Mouse (Mus musculus) kidney, postnatal 0 days (tissue): ENCODE data around the gene Mfap3. TPM values are rescaled to one million over a fixed set of nuclear protein-coding genes. Genes with fewer than 3 reads are reported as not detected.

Source experiments
- ATAC-seq: fragments of 200-750 bp; cut with Nextera tagmentation; replicated peaks from 2 replicates; pipeline ENCODE4 v1.8.0; 2017; ENCODE audit warnings: low read depth, moderate number of reproducible peaks, moderate TSS enrichment, moderate library complexity; ENCODE audit not compliant: low FRiP score
- DNase-seq: peaks from one replicate; pipeline ENCODE4 v3.0.0-alpha.2; 2016; ENCODE audit warnings: low spot score
- H3K27ac ChIP-seq: fragments of 300-500 bp; sonication (generic); 2 replicates; pipeline ENCODE4 v1.5.1; 2014; ENCODE audit warnings: mild to moderate bottlenecking
- H3K27me3 ChIP-seq: fragments of 300-500 bp; sonication (generic); 2 replicates; pipeline ENCODE4 v1.6.1; 2014; ENCODE audit warnings: low read length, mixed read lengths; ENCODE audit not compliant: insufficient read depth
- H3K36me3 ChIP-seq: fragments of 300-500 bp; sonication (generic); 2 replicates; pipeline ENCODE4 v1.6.1; 2014; ENCODE audit warnings: low read length, mixed read lengths; ENCODE audit not compliant: insufficient read depth
- H3K4me1 ChIP-seq: fragments of 300-500 bp; sonication (generic); replicated peaks from 2 replicates; pipeline ENCODE4 v1.6.1; 2014; ENCODE audit warnings: antibody characterized with exemption, low read length, mixed read lengths; ENCODE audit not compliant: insufficient read depth
- H3K4me2 ChIP-seq: fragments of 300-500 bp; sonication (generic); 2 replicates; pipeline ENCODE4 v1.6.1; 2014; ENCODE audit warnings: mild to moderate bottlenecking, low read length, moderate library complexity, mixed read lengths
- H3K4me3 ChIP-seq: fragments of 300-500 bp; sonication (generic); replicated peaks from 2 replicates; pipeline ENCODE4 v1.5.1; 2014; ENCODE audit warnings: low read depth, low read length
- H3K9ac ChIP-seq: fragments of 300-500 bp; sonication (generic); 2 replicates; pipeline ENCODE4 v1.6.1; 2014; ENCODE audit warnings: low read depth, low read length
- H3K9me3 ChIP-seq: fragments of 300-500 bp; sonication (generic); replicated peaks from 2 replicates; pipeline ENCODE4 v1.6.1; 2016; ENCODE audit warnings: low read length, inconsistent platforms, mixed read lengths
- CTCF ChIP-seq: IDR thresholded peaks from 2 replicates; pipeline ENCODE4 v1.5.1; 2016; ENCODE audit warnings: antibody characterized with exemption, low read depth, mild to moderate bottlenecking, moderate library complexity
- WGBS: fragments of 180-500 bp; shearing (Covaris S2); extraction: QIAGEN DNeasy Blood & Tissue Kit; methylation state at CpG from one replicate; pipeline ENCODE4 v1.1.7; 2014; 5-methylcytosine and 5-hydroxymethylcytosine counted together
- polyA plus RNA-seq: library from polyadenylated mRNA; unstranded; fragments of >200 nt; fragmentation: Nextera tagmentation; extraction: Ambion mirVana; gene quantifications from 2 replicates; pipeline ENCODE4 v1.2.1, GENCODE M21; 2015

Gene Mfap3
- polyA plus RNA-seq, 1 experiment from 2014 or later, result 47.3 TPM

DNA sequence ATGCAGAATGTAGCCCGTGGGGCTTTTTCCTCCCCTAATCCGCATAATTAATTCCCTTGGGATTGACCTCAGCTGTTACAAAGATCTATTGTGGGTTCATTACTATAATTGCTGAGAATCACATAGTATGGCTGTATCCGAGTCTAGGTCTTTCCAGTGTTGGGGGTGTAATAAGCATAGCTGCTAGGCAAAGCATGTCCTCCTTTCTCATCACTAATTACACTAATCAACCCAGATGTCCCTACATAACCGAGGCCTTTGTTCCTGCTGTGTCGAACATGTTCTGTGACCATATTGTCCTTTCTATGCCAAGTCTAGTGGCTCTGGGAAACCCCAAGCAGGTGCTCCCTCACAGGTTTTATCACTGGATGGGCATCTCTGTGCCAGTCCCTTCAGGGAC lies 40.4 kb upstream of the Mfap3 start:
- 87% methylated on average over 5 of the region's 5 CpGs for WGBS
- Histone ChIP-seq H3K9ac (no peak overlapping the region), H3K4me3 (no peak overlapping the region), H3K36me3 (peaks cover 21% of the 10 kb centered on the region; the same call in 1 of the 2 replicates), H3K27me3 (no peaks in the 10 kb centered on the region), H3K4me2 (no peak overlapping the region), H3K9me3 (no peaks in the 10 kb centered on the region), H3K4me1 (no peaks in the 10 kb centered on the region), H3K27ac (no peak overlapping the region)
- no peak for DNase-seq
- no peak for ATAC-seq
- no peak for TF ChIP-seq CTCF

DNA sequence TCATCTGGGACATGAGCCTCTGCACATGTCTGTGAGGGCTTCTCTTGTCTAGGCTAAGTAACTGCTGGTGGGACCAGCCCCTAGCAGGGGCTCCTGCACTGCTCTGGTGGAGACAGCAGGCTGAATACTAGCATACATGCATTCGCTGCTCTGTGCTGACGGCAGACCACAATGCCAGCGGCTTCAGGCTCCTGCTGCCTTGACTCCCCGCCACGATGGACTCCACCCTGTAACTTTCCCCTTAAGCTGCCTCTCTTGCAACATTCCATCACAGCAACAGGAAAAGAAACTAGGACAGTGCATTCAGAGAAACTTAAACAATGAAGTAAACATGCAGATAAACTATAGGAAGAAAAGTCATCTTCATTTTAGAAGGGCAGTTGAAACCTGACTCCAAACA lies 30.0 kb upstream of the Mfap3 start:
- H3K9ac ChIP-seq, result no peak overlapping the region
- H3K9me3 ChIP-seq, result no peaks in the 10 kb centered on the region
- DNase-seq (no peak), ATAC-seq (no peak)
- H3K27me3 ChIP-seq, result no peaks in the 10 kb centered on the region
- H3K4me3 ChIP-seq, result no peak overlapping the region
- peaks cover 61% of the 10 kb centered on the region for H3K36me3 ChIP-seq
- TF ChIP-seq CTCF, result no peak
- H3K4me1 ChIP-seq, result no peaks in the 10 kb centered on the region
- 79% methylated on average over 5 of the region's 5 CpGs for WGBS
- H3K27ac ChIP-seq, result no peak overlapping the region
- no peak overlapping the region for H3K4me2 ChIP-seq

DNA sequence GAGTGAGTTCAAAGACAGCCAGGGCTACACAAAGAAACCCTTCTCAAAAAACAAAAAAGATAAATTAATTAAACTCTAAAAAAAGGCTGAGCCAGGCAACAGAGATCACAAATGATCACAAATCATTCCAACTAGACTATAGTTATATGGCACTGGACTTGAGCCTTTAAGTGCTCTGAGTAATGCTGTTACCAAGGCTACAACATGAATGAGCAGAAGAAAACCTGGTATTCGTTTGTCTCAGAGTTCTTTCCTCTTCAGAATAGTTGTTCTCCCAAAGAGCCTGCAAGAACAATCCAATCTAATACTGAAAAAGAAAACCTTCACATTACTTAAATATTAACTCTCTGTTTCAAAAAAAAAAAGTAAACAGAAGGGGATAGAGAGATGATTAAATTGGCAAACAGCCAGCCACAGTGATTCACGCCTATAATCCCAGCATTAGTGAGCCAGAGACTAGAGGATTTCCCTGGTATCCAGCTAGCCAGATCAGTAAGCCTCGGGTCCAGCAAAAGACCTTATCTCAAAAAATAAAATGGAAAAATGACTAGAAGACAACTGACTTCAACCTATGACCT lies 21.9 kb upstream of the Mfap3 start:
- H3K27me3 ChIP-seq, result no peaks in the 10 kb centered on the region
- H3K27ac ChIP-seq, result no peak overlapping the region
- H3K4me1 ChIP-seq, result no peaks in the 10 kb centered on the region
- no peak overlapping the region for H3K9ac ChIP-seq
- H3K4me3 ChIP-seq, result no peak overlapping the region
- no peak for DNase-seq
- TF ChIP-seq CTCF, result no peak
- WGBS, result 71% methylated on average over 3 of the region's 3 CpGs
- no peak overlapping the region for H3K4me2 ChIP-seq
- ATAC-seq, result no peak
- no peaks in the 10 kb centered on the region for H3K9me3 ChIP-seq
- peaks cover 44% of the 10 kb centered on the region for H3K36me3 ChIP-seq

DNA sequence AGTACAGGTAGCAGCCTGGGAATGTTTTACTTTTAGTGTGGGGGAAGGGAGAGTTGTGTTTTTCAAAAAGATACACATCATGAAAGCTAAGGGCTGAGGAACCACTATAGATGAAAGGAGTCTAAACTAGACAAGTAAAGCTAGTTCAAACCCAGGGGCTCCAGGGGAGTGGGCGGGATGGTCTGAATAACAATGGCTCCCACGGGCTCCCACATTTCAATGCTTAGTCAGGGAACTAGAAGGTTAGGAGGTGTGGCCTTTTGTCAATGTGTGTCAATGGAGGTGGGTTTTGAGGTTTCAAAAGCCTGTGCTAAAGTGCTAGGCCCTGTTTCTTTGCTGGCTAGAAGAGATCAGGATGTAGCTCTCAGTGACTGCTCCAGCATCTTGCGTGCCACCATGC lies 20.8 kb upstream of the Mfap3 start:
- TF ChIP-seq CTCF, result no peak
- Histone ChIP-seq H3K4me3 (no peak overlapping the region), H3K4me2 (no peak overlapping the region), H3K27ac (no peak overlapping the region), H3K9ac (no peak overlapping the region), H3K4me1 (no peaks in the 10 kb centered on the region), H3K36me3 (peaks cover 36% of the 10 kb centered on the region), H3K9me3 (no peaks in the 10 kb centered on the region), H3K27me3 (no peaks in the 10 kb centered on the region)
- DNase-seq (no peak), ATAC-seq (no peak)
- 71% methylated on average over 3 of the region's 3 CpGs for WGBS

DNA sequence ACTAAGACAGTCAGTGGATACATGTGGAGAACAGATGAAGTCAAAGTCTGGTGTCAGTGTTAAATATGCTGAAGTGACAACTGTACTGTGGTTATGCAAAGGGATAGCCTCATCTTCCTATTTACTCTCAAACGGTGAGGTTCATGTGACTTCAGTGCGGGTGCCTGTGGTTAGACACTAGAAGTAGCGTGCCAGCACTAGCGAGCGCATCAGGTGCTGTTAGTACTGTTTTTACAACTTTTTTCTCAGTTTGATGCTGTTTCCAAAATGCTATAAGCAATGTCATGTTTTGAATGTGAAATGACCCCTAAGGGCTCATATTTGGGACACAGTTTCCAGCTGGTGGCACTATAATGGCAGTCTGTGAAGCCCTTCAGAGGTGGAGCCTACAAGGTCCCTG lies 20.2 kb upstream of the Mfap3 start:
- no peak for ATAC-seq
- Histone ChIP-seq H3K27ac (no peak overlapping the region), H3K27me3 (no peaks in the 10 kb centered on the region), H3K36me3 (peaks cover 38% of the 10 kb centered on the region), H3K4me2 (no peak overlapping the region), H3K4me3 (no peak overlapping the region), H3K9ac (no peak overlapping the region), H3K9me3 (no peaks in the 10 kb centered on the region), H3K4me1 (no peaks in the 10 kb centered on the region)
- WGBS, result 89% methylated on average over 5 of the region's 5 CpGs
- no peak for TF ChIP-seq CTCF
- DNase-seq, result no peak

DNA sequence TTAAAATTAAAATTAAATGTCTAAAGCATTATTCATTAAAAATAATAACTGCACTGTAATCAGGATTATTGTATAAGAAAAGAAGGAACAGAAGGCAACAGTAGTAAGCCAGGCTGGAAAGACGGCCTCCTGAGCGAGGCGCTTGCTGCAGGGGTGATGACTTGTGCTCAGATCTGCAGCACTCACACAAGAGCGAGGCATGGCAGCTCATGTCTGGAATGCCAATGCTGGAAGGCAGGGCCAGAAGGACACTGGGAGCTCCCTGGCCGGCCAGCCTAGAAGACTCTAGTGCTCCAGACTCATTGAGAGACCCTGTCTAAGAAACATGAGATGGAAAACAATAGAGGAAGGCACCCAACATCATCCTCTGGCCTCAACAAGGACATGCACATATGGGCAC lies 15.3 kb upstream of the Mfap3 start:
- Histone ChIP-seq H3K9ac (no peak overlapping the region), H3K36me3 (peaks cover 54% of the 10 kb centered on the region), H3K27me3 (no peaks in the 10 kb centered on the region), H3K4me1 (no peaks in the 10 kb centered on the region), H3K9me3 (no peaks in the 10 kb centered on the region), H3K4me2 (no peak overlapping the region), H3K27ac (no peak overlapping the region), H3K4me3 (no peak overlapping the region)
- no peak for TF ChIP-seq CTCF
- no peak for ATAC-seq
- no peak for DNase-seq
- 94% methylated on average over 5 of the region's 5 CpGs for WGBS

DNA sequence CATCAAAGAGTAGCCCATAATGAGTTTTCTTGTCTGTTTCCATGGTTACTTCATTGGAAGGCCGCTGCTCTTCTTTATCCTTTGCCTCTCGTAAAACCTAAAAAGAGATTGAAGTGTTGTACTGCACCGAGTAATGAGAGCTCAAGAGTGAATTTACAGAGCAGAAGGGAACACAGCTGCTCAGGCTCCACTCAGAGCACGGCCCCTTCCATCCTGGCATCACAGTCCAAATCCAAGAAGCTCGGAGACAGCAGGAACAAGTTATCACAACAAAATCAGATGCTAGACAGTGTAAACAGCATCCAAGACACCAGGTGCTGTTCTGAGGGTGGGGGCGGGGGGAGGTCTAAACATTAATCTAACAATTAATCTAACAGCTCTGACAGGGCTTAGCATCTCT lies 11.6 kb upstream of the Mfap3 start:
- Histone ChIP-seq H3K4me2 (no peak overlapping the region), H3K4me1 (no peaks in the 10 kb centered on the region), H3K9ac (no peak overlapping the region), H3K9me3 (no peaks in the 10 kb centered on the region), H3K36me3 (peaks cover 62% of the 10 kb centered on the region), H3K27ac (no peak overlapping the region), H3K27me3 (no peaks in the 10 kb centered on the region), H3K4me3 (no peak overlapping the region)
- no peak for TF ChIP-seq CTCF
- WGBS, result 58% methylated on average over 6 of the region's 6 CpGs
- ATAC-seq (no peak), DNase-seq (no peak)
